Mouse (Mus musculus) heart, postnatal 0 days (tissue): Measurements from ENCODE around the gene Ptafr. TPM values are rescaled to one million over a fixed set of nuclear protein-coding genes. Genes with fewer than 3 reads are reported as not detected.
A peak's percentile ranks its signal among the peaks of the same experiment; 100 is the strongest.

Source experiments
- ATAC-seq: fragments of 200-750 bp; cut with Nextera tagmentation; 2 replicates; pipeline ENCODE4 v1.8.0; 2017; ENCODE audit warnings: low read depth, moderate number of reproducible peaks, moderate library complexity; ENCODE audit not compliant: insufficient read depth
- DNase-seq: peaks from one replicate; pipeline ENCODE4 v3.0.0-alpha.2; 2016; ENCODE audit warnings: low spot score
- H3K27ac ChIP-seq: fragments of 300-500 bp; sonication (generic); 2 replicates; pipeline ENCODE4 v1.5.1; 2014; ENCODE audit warnings: low read depth, mild to moderate bottlenecking
- H3K27me3 ChIP-seq: fragments of 300-500 bp; sonication (generic); 2 replicates; pipeline ENCODE4 v1.6.1; 2014; ENCODE audit warnings: low read length, mixed read lengths; ENCODE audit not compliant: control insufficient read depth, insufficient read depth
- H3K36me3 ChIP-seq: fragments of 300-500 bp; sonication (generic); replicated peaks from 2 replicates; pipeline ENCODE4 v1.6.1; 2014; ENCODE audit warnings: low read length, mixed read lengths; ENCODE audit not compliant: control insufficient read depth, insufficient read depth
- H3K4me1 ChIP-seq: fragments of 300-500 bp; sonication (generic); 2 replicates; pipeline ENCODE4 v1.6.1; 2014; ENCODE audit warnings: antibody characterized with exemption; ENCODE audit not compliant: control insufficient read depth, insufficient read depth
- H3K4me2 ChIP-seq: fragments of 300-500 bp; sonication (generic); 2 replicates; pipeline ENCODE4 v1.6.1; 2014; ENCODE audit warnings: low read depth, mild to moderate bottlenecking, low read length, moderate library complexity
- H3K4me3 ChIP-seq: fragments of 300-500 bp; sonication (generic); 2 replicates; pipeline ENCODE4 v1.5.1; 2014; ENCODE audit warnings: low read depth, low read length
- H3K9ac ChIP-seq: fragments of 300-500 bp; sonication (generic); replicated peaks from 2 replicates; pipeline ENCODE4 v1.6.1; 2014; ENCODE audit warnings: low read depth, low read length, mixed read lengths
- H3K9me3 ChIP-seq: fragments of 300-500 bp; sonication (generic); replicated peaks from 2 replicates; pipeline ENCODE4 v1.6.1; 2016; ENCODE audit warnings: low read length; ENCODE audit not compliant: control insufficient read depth
- CTCF ChIP-seq: IDR thresholded peaks from 2 replicates; pipeline ENCODE4 v1.5.1; 2016; ENCODE audit warnings: antibody characterized with exemption, control low read depth, low read depth
- EP300 ChIP-seq: IDR thresholded peaks from 2 replicates; pipeline ENCODE4 v1.6.1; 2016; ENCODE audit warnings: antibody characterized with exemption, low read depth
- WGBS: fragments of 180-500 bp; shearing (Covaris S2); extraction: QIAGEN DNeasy Blood & Tissue Kit; methylation state at CpG from one replicate; pipeline ENCODE4 v1.1.7; 2014; 5-methylcytosine and 5-hydroxymethylcytosine counted together
- polyA plus RNA-seq: library from polyadenylated mRNA; unstranded; fragments of >200 nt; fragmentation: Nextera tagmentation; extraction: Ambion mirVana; gene quantifications from 2 replicates; pipeline ENCODE4 v1.2.1, GENCODE M21; 2015
- total RNA-seq: library from RNA; depleted of rRNA; stranded (reverse); fragments of >200 nt; gene quantifications from 2 replicates; pipeline ENCODE4 v1.2.3, GENCODE M21; 2014; ENCODE audit warnings: low replicate concordance

The Ptafr gene
- total and polyA plus RNA-seq, 2 experiments from 2014 or later, result 0.08 to 0.61 TPM

GRCm38 (mm10) chr4:132530033-132530804 is 33.6 kb upstream of the Ptafr start:
- no peak overlapping the region for H3K4me3 ChIP-seq
- DNase-seq (no peak), ATAC-seq (no peak)
- 92% methylated on average over 20 of the region's 20 CpGs for WGBS
- TF ChIP-seq CTCF, result no peak
- TF ChIP-seq EP300, result no peak
- H3K36me3 ChIP-seq, result peaks cover 14% of the 10 kb centered on the region
- H3K4me2 ChIP-seq, result no peak overlapping the region
- no peaks in the 10 kb centered on the region for H3K27me3 ChIP-seq
- peaks cover 12% of the 10 kb centered on the region; the same call in 1 of the 2 replicates for H3K4me1 ChIP-seq
- H3K27ac ChIP-seq, result no peak overlapping the region
- no peak overlapping the region for H3K9ac ChIP-seq
- no peaks in the 10 kb centered on the region for H3K9me3 ChIP-seq

GRCm38 (mm10) chr4:132532496-132532895 is 31.4 kb upstream of the Ptafr start:
- H3K27ac ChIP-seq, result peak overlapping the region; percentile 92
- no peaks in the 10 kb centered on the region for H3K9me3 ChIP-seq
- H3K9ac ChIP-seq, result peak overlapping the region; percentile 85
- H3K4me1 ChIP-seq, result peaks cover 26% of the 10 kb centered on the region
- DNase-seq, result peak; percentile 71
- peak overlapping the region; percentile 90 for H3K4me2 ChIP-seq
- no peak for TF ChIP-seq CTCF
- TF ChIP-seq EP300, result no peak
- peak; percentile 40 for ATAC-seq
- no peaks in the 10 kb centered on the region for H3K27me3 ChIP-seq
- peaks cover 14% of the 10 kb centered on the region for H3K36me3 ChIP-seq
- under 1% methylated on average over 5 of the region's 5 CpGs for WGBS
- H3K4me3 ChIP-seq, result peak overlapping the region; percentile 88

- peaks cover 14% of the 10 kb centered on the region for H3K36me3 ChIP-seq
- H3K9ac ChIP-seq, result peak within 1 kb of the TSS; percentile 85
- H3K27ac ChIP-seq, result peak within 1 kb of the TSS; percentile 92
- H3K9me3 ChIP-seq, result no peaks in the 10 kb centered on the region
- WGBS, result under 1% methylated on average over 63 of the region's 63 CpGs
- peaks cover 26% of the 10 kb centered on the region for H3K4me1 ChIP-seq
- TF ChIP-seq CTCF (no peak), EP300 (no peak)
- peak within 1 kb of the TSS; percentile 90 for H3K4me2 ChIP-seq
- ATAC-seq (peak; percentile 87), DNase-seq (peak; percentile 93)
- peak within 1 kb of the TSS; percentile 88 for H3K4me3 ChIP-seq
- no peaks in the 10 kb centered on the region for H3K27me3 ChIP-seq
Observed at GRCm38 (mm10) chr4:132532981-132533916, 30.6 kb upstream of the Ptafr start, which contains the start of gene Atpif1. TSS of gene Atpif1 (minus strand) at chr4:132533659.

GRCm38 (mm10) chr4:132535406-132536121 is 28.3 kb upstream of the Ptafr start, which contains the start of gene Dnajc8:
TSS of gene Dnajc8 (plus strand) at chr4:132535550.
- peak; percentile 80 for ATAC-seq
- H3K4me1 ChIP-seq, result peaks cover 26% of the 10 kb centered on the region
- under 1% methylated on average over 59 of the region's 60 CpGs for WGBS
- H3K27me3 ChIP-seq, result no peaks in the 10 kb centered on the region
- no peak for TF ChIP-seq EP300
- no peak for TF ChIP-seq CTCF
- H3K4me3 ChIP-seq, result peak within 1 kb of the TSS; percentile 98
- peak within 1 kb of the TSS; percentile 80 for H3K27ac ChIP-seq
- no peaks in the 10 kb centered on the region for H3K9me3 ChIP-seq
- peak within 1 kb of the TSS; percentile 92 for H3K9ac ChIP-seq
- peaks cover 22% of the 10 kb centered on the region for H3K36me3 ChIP-seq
- peak; percentile 92 for DNase-seq
- H3K4me2 ChIP-seq, result peak within 1 kb of the TSS; percentile 92

GRCm38 (mm10) chr4:132539481-132539880 is 24.4 kb upstream of the Ptafr start:
- DNase-seq (no peak), ATAC-seq (no peak)
- Histone ChIP-seq H3K4me3 (no peak overlapping the region), H3K9me3 (no peaks in the 10 kb centered on the region), H3K36me3 (peaks cover 57% of the 10 kb centered on the region), H3K4me2 (no peak overlapping the region), H3K4me1 (peaks cover 14% of the 10 kb centered on the region), H3K27me3 (no peaks in the 10 kb centered on the region), H3K27ac (no peak overlapping the region), H3K9ac (no peak overlapping the region)
- TF ChIP-seq EP300, result no peak
- TF ChIP-seq CTCF, result no peak
- WGBS, result 88% methylated on average over 5 of the region's 5 CpGs
